Mouse (Mus musculus) ES-Bruce4 (cell line): ENCODE results near the gene Vmn1r179.

Source experiments
- CTCF ChIP-seq: IDR thresholded peaks from one replicate; pipeline ENCODE4 v1.8.1; 2011; ENCODE audit warnings: low read depth, low read length
- EP300 ChIP-seq: IDR thresholded peaks from 2 replicates; pipeline ENCODE4 v1.6.1; 2011; ENCODE audit warnings: low read depth, low read length; ENCODE audit not compliant: insufficient read depth
- POLR2A ChIP-seq: IDR thresholded peaks from one replicate; pipeline ENCODE4 v1.8.1; 2011; ENCODE audit warnings: low read length; ENCODE audit not compliant: insufficient read depth

DNA sequence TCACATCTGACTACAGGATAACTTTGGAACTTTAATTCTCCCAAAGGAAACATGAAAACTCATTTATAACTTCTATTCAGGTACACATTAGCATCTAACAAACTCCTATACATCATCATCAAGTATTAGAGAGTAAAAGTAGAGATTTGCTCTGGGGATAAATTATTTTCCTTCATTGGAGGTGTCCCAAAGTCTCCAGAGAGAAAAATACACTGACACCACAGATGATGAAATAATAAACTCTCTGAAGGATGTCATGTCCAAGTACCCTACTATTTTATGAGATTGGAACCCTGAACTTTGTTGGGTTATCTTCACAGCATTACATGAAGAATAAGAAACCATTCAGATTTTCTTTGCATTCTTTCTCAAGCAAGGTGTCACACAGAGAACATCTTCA lies 23.6 kb downstream of the Vmn1r179 start, which contains the start of gene Vmn1r180:
- no peak for TF ChIP-seq POLR2A
- no peak for TF ChIP-seq CTCF
- TF ChIP-seq EP300 = no peak
